In genomic region chr5:50476985-50477384, GRCm38 (mm10) we compare ENCODE assay signal across 8 mouse cellular contexts.
DNase-seq lines count a peak whose midpoint lies in the region; ATAC-seq lines count a peak whose summit lies in the region.

No protein-coding gene starts in this region.

- H3K27ac ChIP-seq in liver, embryonic 12.5 days: no peak overlapping the region

- 13% methylated on average over 3 of the region's 3 CpGs for WGBS in liver, embryonic 12.5 days (ENCODE audit: insufficient replicate concordance)

- H3K9ac ChIP-seq in liver, embryonic 12.5 days: no peak overlapping the region

- no peaks in the 10 kb centered on the region for H3K27me3 ChIP-seq in liver, embryonic 12.5 days (replicated peaks)

- no peak overlapping the region for H3K4me2 ChIP-seq in liver, embryonic 12.5 days

- H3K4me1 ChIP-seq in liver, embryonic 12.5 days: no peaks in the 10 kb centered on the region

- no peak for ATAC-seq in liver, embryonic 12.5 days

- no peaks in the 10 kb centered on the region for H3K36me3 ChIP-seq in liver, embryonic 12.5 days

- H3K9me3 ChIP-seq in liver, embryonic 12.5 days (replicated peaks): no peaks in the 10 kb centered on the region

- DNase-seq in liver: peak; percentile 16
- peak; percentile 27 for DNase-seq in R1 (ENCODE audit: low read depth, low spot score)
- DNase-seq in cerebellum, adult 11-12 months: peak; percentile 3
- DNase-seq in forelimb bud, embryonic 11.5 days (ENCODE audit: low read depth, low spot score): peak; percentile 42
- peak; percentile 25 for DNase-seq in layer of hippocampus, adult 9-10 months (ENCODE audit: low spot score)
- peak; percentile 45 for DNase-seq in mesoderm, embryonic 11.5 days (ENCODE audit: low read depth, low spot score)
- DNase-seq in spleen, postnatal 36 days (ENCODE audit: low spot score in 2 of 2): no peak

- no peak overlapping the region for H3K4me3 ChIP-seq in liver, embryonic 12.5 days

Comparison
In these comparisons a context has a peak if more than half of its experiments do, and no peak if none do; other contexts are left out.
1. DNase-seq: peak in liver (single experiment), R1 (single experiment), cerebellum, adult 11-12 months (single experiment), forelimb bud, embryonic 11.5 days (single experiment), layer of hippocampus, adult 9-10 months (single experiment) and mesoderm, embryonic 11.5 days (single experiment); none in spleen, postnatal 36 days (0 of 2).